Mouse (Mus musculus): Measurements from ENCODE around the gene Tmem178b.

Tmem178b gene

DNA sequence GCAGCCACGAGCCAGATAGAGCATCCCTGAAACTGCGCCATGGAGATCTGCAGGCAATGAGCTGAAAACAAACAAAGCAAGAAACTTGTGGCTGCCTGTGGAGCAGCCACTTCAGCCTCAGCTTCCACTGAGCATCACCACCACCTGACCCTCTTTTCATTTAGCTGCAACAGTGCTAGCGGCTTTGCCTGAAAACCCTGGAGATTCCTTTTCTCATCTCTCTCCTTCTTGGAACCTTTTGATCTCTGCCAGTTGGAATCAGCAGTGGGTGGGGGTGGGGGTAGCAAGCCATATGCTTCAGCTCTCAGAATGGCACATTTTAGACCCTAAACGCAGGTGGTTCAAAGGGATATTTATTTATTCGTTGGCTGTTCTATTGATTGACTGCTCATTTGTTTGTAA is 218.2 kb downstream of the Tmem178b start:
- DNase-seq (ENCODE audit: low spot score): no peak

GRCm38 (mm10) chr6:40098498-40098897 is 225.4 kb downstream of the Tmem178b start:
- DNase-seq (ENCODE audit: low spot score): no peak

DNA sequence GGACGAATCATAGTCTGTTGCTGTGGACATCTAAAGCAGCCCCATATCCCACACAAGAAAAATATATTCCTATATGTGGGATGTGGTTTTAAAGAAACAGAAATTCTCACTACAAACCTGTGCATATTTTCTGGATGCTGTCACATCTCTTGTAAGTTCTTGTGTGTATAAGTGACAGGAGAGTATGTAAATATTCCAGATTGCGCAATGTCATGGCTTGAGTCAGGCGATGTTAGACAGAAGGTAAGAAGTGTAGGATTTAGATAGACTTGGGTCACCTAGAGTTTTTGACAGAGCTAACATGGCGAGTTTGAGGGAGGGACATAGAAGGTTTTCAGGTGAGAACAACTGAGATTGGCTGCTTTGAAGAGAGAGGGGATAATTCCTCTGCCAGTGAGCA is 228.7 kb downstream of the Tmem178b start:
- DNase-seq (ENCODE audit: low spot score): no peak

- DNase-seq (ENCODE audit: low spot score): no peak
Measured at GRCm38 (mm10) chr6:40102863-40103262, 229.8 kb downstream of the Tmem178b start.

DNA sequence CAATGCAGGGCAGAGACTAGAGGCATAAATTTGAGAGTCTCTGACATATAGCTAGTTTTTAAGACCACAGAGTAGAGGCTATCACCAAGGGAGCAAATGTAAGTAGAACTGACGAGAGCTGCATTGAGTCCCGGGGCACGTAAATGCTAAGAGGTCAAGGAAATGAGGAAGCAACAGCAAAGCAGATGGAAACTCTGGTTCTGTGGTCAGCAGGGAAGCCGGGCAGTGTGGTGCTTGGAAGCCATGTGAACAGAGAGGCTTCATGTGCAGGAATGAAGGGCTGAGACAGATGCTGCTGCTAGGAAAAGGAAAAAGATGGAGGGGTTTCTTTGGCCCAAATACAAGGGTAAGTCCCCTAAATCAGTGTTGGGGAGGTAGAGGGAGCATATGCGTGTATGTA is 237.0 kb downstream of the Tmem178b start:
- no peak for DNase-seq (ENCODE audit: low spot score)

GRCm38 (mm10) chr6:40110729-40111128 is 237.7 kb downstream of the Tmem178b start:
- DNase-seq (ENCODE audit: low spot score): no peak

DNA sequence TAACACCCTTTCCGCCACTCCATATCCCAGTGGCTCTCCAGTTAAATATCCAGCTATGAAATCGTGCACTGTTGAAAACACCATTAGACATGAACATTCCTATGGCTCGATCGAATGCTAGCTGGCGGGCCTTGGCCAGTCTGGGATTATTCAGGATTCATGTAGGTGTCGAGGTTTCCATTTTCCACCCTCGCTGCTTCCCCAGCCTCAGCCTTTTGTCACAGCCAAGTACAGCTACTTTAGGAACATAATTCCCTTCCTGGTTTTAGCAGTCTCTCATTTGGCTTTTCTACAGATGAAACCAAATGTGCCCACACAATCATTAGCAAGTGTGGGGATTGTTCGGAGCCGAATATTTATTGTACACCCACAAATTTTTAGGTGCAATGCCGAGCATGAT is 239.4 kb downstream of the Tmem178b start:
- no peak for DNase-seq (ENCODE audit: low spot score)

GRCm38 (mm10) chr6:40116225-40116624 is 243.2 kb downstream of the Tmem178b start:
- DNase-seq (ENCODE audit: low spot score): no peak

GRCm38 (mm10) chr6:40120176-40120575 is 247.1 kb downstream of the Tmem178b start:
- DNase-seq (ENCODE audit: low spot score): no peak

GRCm38 (mm10) chr6:40121494-40121893 is 248.4 kb downstream of the Tmem178b start:
- no peak for DNase-seq (ENCODE audit: low spot score)

- no peak for DNase-seq (ENCODE audit: low spot score)
Measured at GRCm38 (mm10) chr6:40123070-40123690, 250.1 kb downstream of the Tmem178b start.

- DNase-seq (ENCODE audit: low spot score): no peak
Measured at GRCm38 (mm10) chr6:40123960-40124359, 250.9 kb downstream of the Tmem178b start.

DNA sequence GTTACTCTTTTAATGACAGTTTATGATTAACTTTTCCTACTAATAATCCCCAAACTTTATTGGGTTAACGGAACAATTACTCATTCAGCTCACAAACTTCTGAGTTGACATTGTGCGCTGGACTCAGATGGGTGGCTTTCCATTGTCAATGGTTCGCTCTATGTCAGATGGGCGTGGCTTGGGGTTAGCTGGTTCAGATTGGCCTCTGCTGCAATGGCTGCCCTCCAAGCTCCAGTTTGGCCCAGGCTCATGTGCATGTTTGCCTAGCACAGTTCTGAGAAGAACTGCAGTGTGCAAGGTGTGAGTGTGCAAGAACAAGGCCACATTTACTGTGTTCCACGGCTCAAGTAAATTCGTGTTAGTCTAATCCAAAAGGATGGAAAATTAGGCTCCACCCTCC is 255.6 kb downstream of the Tmem178b start:
- DNase-seq (ENCODE audit: low spot score): no peak

DNA sequence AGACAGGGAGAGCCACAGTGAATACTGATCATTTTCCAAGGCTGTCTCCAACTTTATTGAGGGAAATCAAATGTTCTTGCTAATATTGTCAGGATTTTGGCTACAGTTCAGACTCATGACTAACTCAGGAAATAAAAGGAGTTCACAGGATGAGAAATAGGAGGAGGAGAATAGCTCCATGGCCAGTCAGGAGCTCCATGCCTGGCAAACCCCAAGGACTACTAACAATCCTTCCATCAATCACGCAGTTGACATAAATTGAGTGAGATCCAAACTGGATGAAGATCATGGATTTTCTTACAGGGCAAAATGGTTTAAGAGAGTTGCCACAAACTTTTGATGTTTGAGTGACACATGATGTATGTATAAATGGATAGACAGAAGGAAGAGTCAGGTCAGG is 258.9 kb downstream of the Tmem178b start:
- DNase-seq (ENCODE audit: low spot score): no peak

GRCm38 (mm10) chr6:40133436-40133835 is 260.4 kb downstream of the Tmem178b start:
- no peak for DNase-seq (ENCODE audit: low spot score)

DNA sequence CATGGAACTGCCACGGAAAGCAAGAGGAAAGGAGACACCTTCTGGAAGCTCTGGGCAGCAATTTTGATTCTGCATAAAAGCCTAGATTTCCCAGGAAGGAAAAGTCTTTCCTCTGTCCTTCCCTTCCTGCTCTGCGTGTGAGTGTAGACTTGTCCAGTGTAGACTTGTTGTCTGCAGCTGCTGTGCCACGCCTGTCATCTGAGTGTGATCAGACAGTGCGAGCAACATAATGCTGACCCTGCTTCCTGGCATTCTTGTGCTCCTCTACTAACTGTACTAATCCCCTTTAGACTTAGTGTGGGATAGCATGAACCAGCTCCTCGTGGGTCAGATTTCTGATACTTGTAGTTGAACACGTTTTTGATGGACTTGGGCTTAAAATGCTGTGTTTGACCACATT is 262.6 kb downstream of the Tmem178b start:
- no peak for DNase-seq (ENCODE audit: low spot score)

DNA sequence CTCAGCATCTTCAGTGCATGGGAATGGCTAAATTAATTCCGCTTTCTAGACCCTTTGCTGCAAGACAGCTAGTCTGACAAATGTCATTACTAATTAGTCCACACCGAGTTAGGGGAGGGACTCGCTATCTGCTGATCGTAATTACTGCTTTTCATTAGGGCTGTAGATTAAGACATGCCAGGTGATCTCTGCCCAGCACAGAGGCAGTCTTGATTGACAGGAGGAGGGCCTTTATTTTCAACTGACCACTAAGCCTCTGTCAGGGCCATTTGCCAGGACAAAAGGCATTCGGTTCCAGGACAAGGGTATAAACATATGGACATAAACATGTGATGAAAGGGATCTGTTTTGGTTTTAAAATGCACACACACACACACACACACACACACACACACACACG is 264.3 kb downstream of the Tmem178b start:
- DNase-seq (ENCODE audit: low spot score): no peak

GRCm38 (mm10) chr6:40137831-40138520 is 264.9 kb downstream of the Tmem178b start:
- no peak for DNase-seq (ENCODE audit: low spot score)

- no peak for DNase-seq (ENCODE audit: low spot score)
Measured at GRCm38 (mm10) chr6:40142582-40142981, 269.5 kb downstream of the Tmem178b start.

DNA sequence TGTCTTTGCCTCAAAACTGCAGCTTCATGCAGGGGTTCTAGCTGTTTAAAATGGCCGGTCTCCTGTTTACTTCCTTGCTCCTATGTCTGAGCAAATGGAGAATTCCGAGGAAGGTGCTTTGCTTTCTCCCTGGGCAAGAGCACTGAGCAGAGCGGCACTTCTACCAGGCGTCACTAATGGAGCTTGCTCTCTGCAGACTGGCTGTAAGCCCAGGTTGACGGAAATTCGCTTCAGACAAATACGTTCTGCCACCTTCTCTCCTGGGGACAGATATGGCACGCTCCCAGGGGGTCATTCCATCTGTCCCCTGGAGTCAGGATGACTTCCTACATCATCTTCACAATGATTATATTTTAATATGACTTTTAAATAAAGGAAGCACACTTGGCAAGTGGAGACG is 271.3 kb downstream of the Tmem178b start:
- no peak for DNase-seq (ENCODE audit: low spot score)

DNA sequence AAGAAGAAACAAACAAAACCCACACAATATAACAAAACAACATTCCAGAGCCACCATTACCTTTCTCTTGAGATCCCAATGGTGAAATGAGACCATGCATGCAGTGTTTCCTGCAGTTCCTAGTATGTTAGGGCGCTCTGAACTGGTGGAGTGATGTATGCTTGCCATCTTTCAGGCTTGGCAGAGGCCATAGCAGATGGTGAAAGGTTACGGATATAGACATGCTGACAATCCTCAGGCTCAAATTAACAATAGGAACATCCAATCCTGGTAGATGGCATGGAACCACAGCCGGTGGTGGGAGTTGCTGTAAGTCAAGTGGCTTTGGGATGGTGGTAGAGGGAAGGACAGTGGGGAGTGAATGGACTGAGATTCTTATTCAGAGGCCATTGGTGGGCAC is 272.5 kb downstream of the Tmem178b start:
- DNase-seq (ENCODE audit: low spot score): no peak

- no peak for DNase-seq (ENCODE audit: low spot score)
Measured at GRCm38 (mm10) chr6:40152241-40152640, 279.2 kb downstream of the Tmem178b start.

- DNase-seq (ENCODE audit: low spot score): no peak
Measured at GRCm38 (mm10) chr6:40161381-40161780, 288.3 kb downstream of the Tmem178b start.

DNA sequence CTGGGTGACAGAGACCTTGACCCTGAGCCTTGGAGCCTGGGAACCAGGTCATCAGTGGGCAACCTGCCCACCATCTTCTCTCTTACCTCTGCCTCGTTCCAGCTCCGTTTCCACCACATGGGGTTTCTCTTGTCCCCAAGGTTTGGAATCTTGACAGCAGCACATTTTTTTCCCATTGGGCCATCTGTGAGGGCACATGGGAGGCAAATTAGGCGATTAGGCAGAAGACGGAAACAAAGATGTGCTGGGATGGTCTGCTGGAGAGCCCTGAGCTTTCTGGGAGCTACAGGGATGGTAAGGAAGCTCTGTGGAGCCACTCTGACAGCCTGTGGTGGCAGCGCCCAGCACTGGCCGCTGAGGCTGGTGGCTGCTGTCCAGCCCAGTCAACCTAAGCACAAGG is 300.5 kb downstream of the Tmem178b start:
- DNase-seq (ENCODE audit: low spot score): no peak
